Mouse (Mus musculus) olfactory bulb, adult 2 months (tissue): ENCODE data around the gene Osmr.

Experiments used
- CTCF ChIP-seq: fragments of 200-500 bp; IDR thresholded peaks from 2 replicates; pipeline ENCODE4 v1.5.1; 2012; ENCODE audit warnings: low read depth, mild to moderate bottlenecking, low read length, moderate library complexity; ENCODE audit not compliant: insufficient read depth
- POLR2A ChIP-seq: fragments of 200-500 bp; IDR thresholded peaks from 2 replicates; pipeline ENCODE4 v1.6.1; 2012; ENCODE audit warnings: mild to moderate bottlenecking, low read depth, low read length, moderate library complexity; ENCODE audit not compliant: insufficient read depth

GRCm38 (mm10) chr15:6858871-6859270 is 15.9 kb downstream of the Osmr start:
- TF ChIP-seq CTCF = no peak
- no peak for TF ChIP-seq POLR2A
